Mouse (Mus musculus): ENCODE measurements around the gene Olfr479. TPM values are rescaled to one million over a fixed set of nuclear protein-coding genes. Genes with fewer than 3 reads are reported as not detected.

Gene Olfr479
- polyA plus RNA-seq (2015; fragmentation: Nextera tagmentation; extraction: Ambion mirVana): not detected in 2 replicates

GRCm38 (mm10) chr7:108050393-108050792 is at the start of gene Olfr479:
TSS of gene Olfr479 (plus strand) at chr7:108050693.

GRCm38 (mm10) chr7:108033889-108034288 is 16.6 kb upstream of the Olfr479 start, which contains the start of gene Olfr478:
TSS of gene Olfr478 (minus strand) at chr7:108033989.

GRCm38 (mm10) chr7:108067246-108067645 is 16.8 kb downstream of the Olfr479 start, which contains the start of gene Olfr480:
TSS of gene Olfr480 (minus strand) at chr7:108067346.

GRCm38 (mm10) chr7:108079555-108079954 is 29.1 kb downstream of the Olfr479 start, which contains the start of gene Olfr481:
TSS of gene Olfr481 (plus strand) at chr7:108079855.

GRCm38 (mm10) chr7:108097486-108097885 is 47.0 kb downstream of the Olfr479 start, which contains the start of gene Olfr482:
TSS of gene Olfr482 (minus strand) at chr7:108097586.

GRCm38 (mm10) chr7:108100549-108100948 is 50.1 kb downstream of the Olfr479 start, which contains the start of gene Olfr483:
TSS of gene Olfr483 (plus strand) at chr7:108100849.

Other genes starting within 250 kb of the Olfr479 start
- not detected in 2 replicates for gene Ovch2, start 249.5 kb upstream of the Olfr479 start, polyA plus RNA-seq (2015; fragmentation: Nextera tagmentation; extraction: Ambion mirVana)
- gene Olfr467, start 238.4 kb upstream of the Olfr479 start, polyA plus RNA-seq (2015; fragmentation: Nextera tagmentation; extraction: Ambion mirVana): not detected in 2 replicates
- not detected in 2 replicates for gene Olfr469, start 225.2 kb upstream of the Olfr479 start, polyA plus RNA-seq (2015; fragmentation: Nextera tagmentation; extraction: Ambion mirVana)
- gene Olfr470, start 203.2 kb upstream of the Olfr479 start, polyA plus RNA-seq (2015; fragmentation: Nextera tagmentation; extraction: Ambion mirVana): not detected in 2 replicates
- not detected in 2 replicates for gene Olfr472, start 152.8 kb upstream of the Olfr479 start, polyA plus RNA-seq (2015; fragmentation: Nextera tagmentation; extraction: Ambion mirVana)
- gene Olfr473, start 120.2 kb upstream of the Olfr479 start, polyA plus RNA-seq (2015; fragmentation: Nextera tagmentation; extraction: Ambion mirVana): not detected in 2 replicates
- not detected in 2 replicates for gene Olfr474, start 96.0 kb upstream of the Olfr479 start, polyA plus RNA-seq (2015; fragmentation: Nextera tagmentation; extraction: Ambion mirVana)
- not detected in 2 replicates for gene Olfr476, start 85.9 kb upstream of the Olfr479 start, polyA plus RNA-seq (2015; fragmentation: Nextera tagmentation; extraction: Ambion mirVana)
- not detected in 2 replicates for gene Olfr477, start 64.0 kb upstream of the Olfr479 start, polyA plus RNA-seq (2015; fragmentation: Nextera tagmentation; extraction: Ambion mirVana)
- not detected in 2 replicates for gene Olfr478, start 16.7 kb upstream of the Olfr479 start, polyA plus RNA-seq (2015; fragmentation: Nextera tagmentation; extraction: Ambion mirVana)
- not detected in 2 replicates for gene Olfr480, start 16.7 kb downstream of the Olfr479 start, polyA plus RNA-seq (2015; fragmentation: Nextera tagmentation; extraction: Ambion mirVana)
- gene Olfr481, start 29.2 kb downstream of the Olfr479 start, polyA plus RNA-seq (2015; fragmentation: Nextera tagmentation; extraction: Ambion mirVana): not detected in 2 replicates
- gene Olfr482, start 46.9 kb downstream of the Olfr479 start, polyA plus RNA-seq (2015; fragmentation: Nextera tagmentation; extraction: Ambion mirVana): not detected in 2 replicates
- not detected in 2 replicates for gene Olfr483, start 50.2 kb downstream of the Olfr479 start, polyA plus RNA-seq (2015; fragmentation: Nextera tagmentation; extraction: Ambion mirVana)
- not detected in 2 replicates for gene Olfr484, start 76.8 kb downstream of the Olfr479 start, polyA plus RNA-seq (2015; fragmentation: Nextera tagmentation; extraction: Ambion mirVana)
- gene Olfr485, start 109.2 kb downstream of the Olfr479 start, polyA plus RNA-seq (2015; fragmentation: Nextera tagmentation; extraction: Ambion mirVana): not detected in 2 replicates
- gene Olfr486, start 122.0 kb downstream of the Olfr479 start, polyA plus RNA-seq (2015; fragmentation: Nextera tagmentation; extraction: Ambion mirVana): not detected in 2 replicates
- gene Olfr487, start 163.9 kb downstream of the Olfr479 start, polyA plus RNA-seq (2015; fragmentation: Nextera tagmentation; extraction: Ambion mirVana): not detected in 2 replicates
- not detected in 2 replicates for gene Olfr488, start 207.7 kb downstream of the Olfr479 start, polyA plus RNA-seq (2015; fragmentation: Nextera tagmentation; extraction: Ambion mirVana)
- gene Olfr490, start 238.2 kb downstream of the Olfr479 start, polyA plus RNA-seq (2015; fragmentation: Nextera tagmentation; extraction: Ambion mirVana): not detected in 2 replicates

Measured in skeletal muscle tissue, postnatal 0 days (tissue).